Mouse (Mus musculus) right cerebral cortex, adult 18-20 months (tissue): Measurements from ENCODE around the gene Brd2.

ENCODE experiments used
- DNase-seq: peaks from one replicate; pipeline ENCODE4 v3.0.0; 2022; ENCODE audit warnings: mixed read lengths

The Brd2 gene

GRCm38 (mm10) chr17:34079621-34080020 lies 42.8 kb downstream of the Brd2 start:
- DNase-seq, result peak; percentile 57

- DNase-seq, result no peak
These were observed 43.4 kb downstream of the Brd2 start for GRCm38 (mm10) chr17:34079002-34079401.

- DNase-seq, result no peak
These were observed 44.3 kb downstream of the Brd2 start for GRCm38 (mm10) chr17:34078148-34078547.

GRCm38 (mm10) chr17:34077549-34077948 lies 44.9 kb downstream of the Brd2 start:
- DNase-seq, result peak; percentile 57

- DNase-seq, result peak; percentile 46
These were observed 47.2 kb downstream of the Brd2 start for GRCm38 (mm10) chr17:34075271-34075670.

- DNase-seq, result no peak
These were observed 50.3 kb downstream of the Brd2 start for GRCm38 (mm10) chr17:34072091-34072490.

GRCm38 (mm10) chr17:34068864-34069263 lies 53.6 kb downstream of the Brd2 start:
- DNase-seq, result no peak
